In the genomic region with DNA sequence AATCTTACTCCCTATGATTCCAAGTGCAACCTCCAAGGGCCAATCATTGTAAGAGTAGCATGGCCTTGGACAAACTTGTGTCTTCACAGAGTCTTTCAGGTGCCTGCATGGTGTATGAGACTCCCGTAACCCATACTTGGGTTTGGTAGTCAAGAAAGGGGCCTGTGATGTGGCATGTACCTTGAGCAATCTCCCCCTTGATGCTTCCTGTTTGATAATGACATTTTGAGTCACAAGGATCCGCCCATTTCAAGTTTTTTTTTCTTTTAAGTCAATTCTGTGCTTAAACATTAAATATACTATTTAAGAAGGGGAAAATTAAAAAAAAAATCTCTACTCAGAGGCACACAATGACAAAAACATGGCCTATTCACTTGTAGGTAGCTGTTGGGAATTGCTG, we compare ENCODE assay signal across 31 mouse cellular contexts. TPM values are rescaled to one million over a fixed set of nuclear protein-coding genes. Genes with fewer than 3 reads are reported as not detected.
A peak's percentile ranks its signal among the peaks of the same experiment; 100 is the strongest.
DNase-seq lines count a peak whose midpoint lies in the region; ATAC-seq and TF ChIP-seq lines count a peak whose summit lies in the region.
"Had no signal": no experiment of that assay in that cellular context is flagged by ENCODE, and none has a peak within 500 bp of the region (broad histone marks: within the 10 kb centered on the region; RNA-seq: fewer than 3 reads in every experiment).

No protein-coding gene starts in this region.

- peak; percentile 19 for DNase-seq in thymus, adult 2 months
- DNase-seq in thymus, adult 18-20 months, result no peak
- peak; percentile 68 for DNase-seq in naive thymus-derived CD4-positive, alpha-beta T cell, adult 2 months (ENCODE audit: low read depth)
- peak; percentile 23 for DNase-seq in thymus, postnatal 4 days
- no peak for DNase-seq in yolk sac, embryonic 10.5 days (ENCODE audit: low spot score)
- DNase-seq in adrenal gland, adult 8-10 months, result no peak
- DNase-seq in frontal cortex, postnatal 36 days (ENCODE audit: low spot score in 2 of 2), result no peak
- DNase-seq: adrenal gland, postnatal 36 days; cerebellum, adult 2 months; gastrocnemius, postnatal 25 days; heart, adult 18-20 months; heart, postnatal 10 days; kidney, postnatal 25 days; left cerebral cortex, postnatal 4 days; lung, adult 18-20 months; lung, postnatal 4 days; midbrain, embryonic 14.5 days; retina, postnatal 1 day; right cerebral cortex, postnatal 14 days had no signal

- H3K4me3 ChIP-seq in thymus, adult 2 months (ENCODE audit: control insufficient read depth, insufficient read depth, low read length), result no peak overlapping the region
- H3K4me3 ChIP-seq: embryonic facial prominence, embryonic 10.5 days; embryonic facial prominence, embryonic 15.5 days; forebrain, embryonic 13.5 days; heart, embryonic 12.5 days; hindbrain, embryonic 15.5 days; intestine, embryonic 15.5 days; kidney, embryonic 15.5 days; liver, embryonic 12.5 days; neural tube, embryonic 15.5 days had no signal

- H3K4me1 ChIP-seq in thymus, adult 2 months (replicated peaks; ENCODE audit: control insufficient read depth, insufficient read depth, low read length), result peaks cover 10% of the 10 kb centered on the region

- H3K27ac ChIP-seq in thymus, adult 2 months (ENCODE audit: control insufficient read depth, insufficient read depth, low read length), result peak overlapping the region; percentile 51
- H3K27ac ChIP-seq: embryonic facial prominence, embryonic 10.5 days; embryonic facial prominence, embryonic 15.5 days; forebrain, embryonic 13.5 days; hindbrain, embryonic 15.5 days; intestine, embryonic 15.5 days; kidney, embryonic 15.5 days; liver, embryonic 12.5 days; neural tube, embryonic 15.5 days had no signal

- H3K27me3 ChIP-seq in thymus, adult 2 months (ENCODE audit: control insufficient read depth, insufficient read depth, low read length), result no peaks in the 10 kb centered on the region
- H3K27me3 ChIP-seq: CH12.LX; embryonic facial prominence, embryonic 15.5 days; forebrain, embryonic 13.5 days; heart, embryonic 12.5 days; hindbrain, embryonic 15.5 days; intestine, embryonic 15.5 days; kidney, embryonic 15.5 days; liver, embryonic 12.5 days; neural tube, embryonic 15.5 days had no signal

- no peak for TF ChIP-seq POLR2A in thymus, adult 2 months (IDR thresholded peaks at IDR 0.05; ENCODE audit: control insufficient read depth, extremely low read depth, insufficient read depth, low read length, poor library complexity)

- TF ChIP-seq CTCF in thymus, adult 2 months (IDR thresholded peaks at IDR 0.05; ENCODE audit: borderline replicate concordance, control insufficient read depth, extremely low read depth, insufficient read depth, low read length, poor library complexity), result no peak

- no peaks in the 10 kb centered on the region for H3K36me3 ChIP-seq in thymus, adult 2 months (ENCODE audit: control insufficient read depth, insufficient read depth, low read length)
- H3K36me3 ChIP-seq: embryonic facial prominence, embryonic 10.5 days; embryonic facial prominence, embryonic 15.5 days; heart, embryonic 12.5 days; hindbrain, embryonic 15.5 days; intestine, embryonic 15.5 days; kidney, embryonic 15.5 days; liver, embryonic 12.5 days; neural tube, embryonic 15.5 days had no signal

- 15% methylated on average over 2 of the region's 2 CpGs for WGBS in thymus, adult 2 months

- peak; percentile 44 for ATAC-seq in granulocyte monocyte progenitor cell, adult 5-6 weeks (replicated peaks; ENCODE audit: poor library complexity, severe bottlenecking)
- ATAC-seq: forebrain, embryonic 13.5 days; intestine, embryonic 15.5 days; liver, embryonic 12.5 days; lung, postnatal 0 days had no signal

RNA-seq across cellular contexts. Expression of gene Tspan5, which starts 15.3 kb away (rescaled TPM):
- 13.3 and 15.9 TPM in 2 replicates for polyA plus RNA-seq in thymus, adult 2 months (2012; rRNA removed)
- total RNA-seq in granulocyte monocyte progenitor cell, adult 5-6 weeks (2014; fragmentation: Nextera tagmentation), result 30.6 and 31.2 TPM in 2 replicates
- 39.1 and 43.2 TPM in 2 replicates for total RNA-seq in granulocyte monocyte progenitor cell, adult 5-6 weeks (2017)
- 100 to 1,000 TPM in 1 of 4 experiments, 10 to 100 TPM in 3; 46.7 to 102 (median 77.6) TPM for total RNA-seq in adrenal gland, adult 8-10 months (2022)

Comparison
In these comparisons a context has a peak if more than half of its experiments do, and no peak if none do; other contexts are left out.
1. DNase-seq: peak in thymus, adult 2 months (single experiment), naive thymus-derived CD4-positive, alpha-beta T cell, adult 2 months (single experiment) and thymus, postnatal 4 days (single experiment); none in thymus, adult 18-20 months (0 of 2), yolk sac, embryonic 10.5 days (single experiment), adrenal gland, adult 8-10 months (single experiment) and frontal cortex, postnatal 36 days (0 of 2).